Mouse (Mus musculus) bone marrow macrophage, adult 2 months (primary cell): ENCODE measurements at regions not wholly inside any gene's neighbourhood (a gene's known extent, or its start where the extent isn't known, plus 50 kb on each side); places are given as distances from the start of the nearest gene placed in this dataset.

Experiments used
- CTCF ChIP-seq: IDR thresholded peaks from 2 replicates; pipeline ENCODE4 v1.5.1; 2012; ENCODE audit warnings: low read depth, mild to moderate bottlenecking, low read length, moderate library complexity
- POLR2A ChIP-seq: IDR thresholded peaks from 2 replicates; pipeline ENCODE4 v1.6.1; 2012; ENCODE audit warnings: mild to moderate bottlenecking, low read depth, low read length, borderline replicate concordance

DNA sequence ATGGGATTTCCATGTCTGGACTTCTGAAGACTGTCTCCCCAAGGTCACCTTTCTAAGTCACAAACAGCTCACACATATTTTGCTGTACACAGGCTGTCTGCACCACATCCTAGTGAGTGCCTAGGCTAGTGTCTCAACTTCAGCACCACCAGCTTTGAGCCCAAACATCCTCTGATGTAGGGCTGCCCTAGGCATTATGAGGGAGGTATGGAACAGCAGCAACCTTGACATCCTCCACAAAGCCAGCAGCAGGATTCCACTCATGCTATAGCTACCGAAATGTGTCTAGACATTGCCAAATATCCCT is 111.6 kb downstream of the Nufip1 start:
- TF ChIP-seq CTCF (no peak), POLR2A (no peak)
